Mouse (Mus musculus) kidney, postnatal 0 days (tissue): ENCODE data around the gene Kcnb1. TPM values are rescaled to one million over a fixed set of nuclear protein-coding genes. Genes with fewer than 3 reads are reported as not detected.

Source experiments
- ATAC-seq: fragments of 200-750 bp; cut with Nextera tagmentation; replicated peaks from 2 replicates; pipeline ENCODE4 v1.8.0; 2017; ENCODE audit warnings: low read depth, moderate number of reproducible peaks, moderate TSS enrichment, moderate library complexity; ENCODE audit not compliant: low FRiP score
- DNase-seq: peaks from one replicate; pipeline ENCODE4 v3.0.0-alpha.2; 2016; ENCODE audit warnings: low spot score
- H3K27ac ChIP-seq: fragments of 300-500 bp; sonication (generic); 2 replicates; pipeline ENCODE4 v1.5.1; 2014; ENCODE audit warnings: mild to moderate bottlenecking
- H3K27me3 ChIP-seq: fragments of 300-500 bp; sonication (generic); 2 replicates; pipeline ENCODE4 v1.6.1; 2014; ENCODE audit warnings: low read length, mixed read lengths; ENCODE audit not compliant: insufficient read depth
- H3K36me3 ChIP-seq: fragments of 300-500 bp; sonication (generic); 2 replicates; pipeline ENCODE4 v1.6.1; 2014; ENCODE audit warnings: low read length, mixed read lengths; ENCODE audit not compliant: insufficient read depth
- H3K4me1 ChIP-seq: fragments of 300-500 bp; sonication (generic); replicated peaks from 2 replicates; pipeline ENCODE4 v1.6.1; 2014; ENCODE audit warnings: antibody characterized with exemption, low read length, mixed read lengths; ENCODE audit not compliant: insufficient read depth
- H3K4me2 ChIP-seq: fragments of 300-500 bp; sonication (generic); 2 replicates; pipeline ENCODE4 v1.6.1; 2014; ENCODE audit warnings: mild to moderate bottlenecking, low read length, moderate library complexity, mixed read lengths
- H3K4me3 ChIP-seq: fragments of 300-500 bp; sonication (generic); replicated peaks from 2 replicates; pipeline ENCODE4 v1.5.1; 2014; ENCODE audit warnings: low read depth, low read length
- H3K9ac ChIP-seq: fragments of 300-500 bp; sonication (generic); 2 replicates; pipeline ENCODE4 v1.6.1; 2014; ENCODE audit warnings: low read depth, low read length
- H3K9me3 ChIP-seq: fragments of 300-500 bp; sonication (generic); replicated peaks from 2 replicates; pipeline ENCODE4 v1.6.1; 2016; ENCODE audit warnings: low read length, inconsistent platforms, mixed read lengths
- CTCF ChIP-seq: IDR thresholded peaks from 2 replicates; pipeline ENCODE4 v1.5.1; 2016; ENCODE audit warnings: antibody characterized with exemption, low read depth, mild to moderate bottlenecking, moderate library complexity
- WGBS: fragments of 180-500 bp; shearing (Covaris S2); extraction: QIAGEN DNeasy Blood & Tissue Kit; methylation state at CpG from one replicate; pipeline ENCODE4 v1.1.7; 2014; 5-methylcytosine and 5-hydroxymethylcytosine counted together
- polyA plus RNA-seq: library from polyadenylated mRNA; unstranded; fragments of >200 nt; fragmentation: Nextera tagmentation; extraction: Ambion mirVana; gene quantifications from 2 replicates; pipeline ENCODE4 v1.2.1, GENCODE M21; 2015

The Kcnb1 gene
- polyA plus RNA-seq, 1 experiment from 2014 or later, result 1.4 TPM

GRCm38 (mm10) chr2:167086836-167087235 is 103.1 kb downstream of the Kcnb1 start:
- TF ChIP-seq CTCF, result no peak
- Histone ChIP-seq H3K4me1 (0 out of 2 replicates have a peak, but pooled peaks cover 3% of the 10 kb centered on the region), H3K9ac (no peak overlapping the region), H3K36me3 (no peaks in the 10 kb centered on the region), H3K4me3 (no peak overlapping the region), H3K27me3 (no peaks in the 10 kb centered on the region), H3K4me2 (no peak overlapping the region), H3K27ac (no peak overlapping the region), H3K9me3 (no peaks in the 10 kb centered on the region)
- DNase-seq (no peak), ATAC-seq (no peak)
- WGBS, result 66% methylated on average over 5 of the region's 5 CpGs

GRCm38 (mm10) chr2:167086092-167086491 is 103.9 kb downstream of the Kcnb1 start:
- DNase-seq (no peak), ATAC-seq (no peak; the same call in 1 of the 2 replicates)
- H3K9me3 ChIP-seq, result no peaks in the 10 kb centered on the region
- no peak overlapping the region for H3K4me3 ChIP-seq
- H3K9ac ChIP-seq, result no peak overlapping the region
- H3K27ac ChIP-seq, result no peak overlapping the region
- H3K36me3 ChIP-seq, result no peaks in the 10 kb centered on the region
- H3K4me2 ChIP-seq, result no peak overlapping the region
- TF ChIP-seq CTCF, result no peak
- H3K27me3 ChIP-seq, result no peaks in the 10 kb centered on the region
- 0 out of 2 replicates have a peak, but pooled peaks cover 8% of the 10 kb centered on the region for H3K4me1 ChIP-seq
- WGBS, result 39% methylated on average over 11 of the region's 11 CpGs

DNA sequence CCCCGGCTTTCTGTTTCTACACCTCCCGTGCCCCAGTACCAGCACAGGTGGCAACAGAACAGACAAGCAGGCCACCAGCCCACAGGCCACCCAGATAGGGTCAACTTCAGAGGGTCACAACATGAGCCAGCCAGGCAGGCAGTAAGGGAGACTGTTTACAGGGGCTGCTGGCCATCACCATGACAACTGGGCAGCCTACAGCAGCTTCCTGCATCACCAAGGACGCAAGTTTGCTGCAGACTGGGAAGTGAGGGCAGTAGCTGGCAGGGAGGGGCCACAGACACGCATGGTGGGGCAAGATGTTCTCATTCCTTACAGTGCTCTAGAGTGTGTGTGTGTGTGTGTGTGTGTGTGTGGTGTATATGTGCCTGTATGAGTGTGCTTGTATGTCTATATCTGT is 108.3 kb downstream of the Kcnb1 start:
- Histone ChIP-seq H3K4me3 (no peak overlapping the region), H3K9ac (no peak overlapping the region), H3K9me3 (no peaks in the 10 kb centered on the region), H3K27me3 (no peaks in the 10 kb centered on the region), H3K4me1 (peaks cover 8% of the 10 kb centered on the region; the same call in 1 of the 2 replicates), H3K27ac (no peak overlapping the region), H3K36me3 (no peaks in the 10 kb centered on the region), H3K4me2 (no peak overlapping the region)
- ATAC-seq (peak; percentile 71; the same call in 1 of the 2 replicates), DNase-seq (peak; percentile 81)
- WGBS, result 6% methylated on average over 4 of the region's 4 CpGs
- no peak for TF ChIP-seq CTCF

DNA sequence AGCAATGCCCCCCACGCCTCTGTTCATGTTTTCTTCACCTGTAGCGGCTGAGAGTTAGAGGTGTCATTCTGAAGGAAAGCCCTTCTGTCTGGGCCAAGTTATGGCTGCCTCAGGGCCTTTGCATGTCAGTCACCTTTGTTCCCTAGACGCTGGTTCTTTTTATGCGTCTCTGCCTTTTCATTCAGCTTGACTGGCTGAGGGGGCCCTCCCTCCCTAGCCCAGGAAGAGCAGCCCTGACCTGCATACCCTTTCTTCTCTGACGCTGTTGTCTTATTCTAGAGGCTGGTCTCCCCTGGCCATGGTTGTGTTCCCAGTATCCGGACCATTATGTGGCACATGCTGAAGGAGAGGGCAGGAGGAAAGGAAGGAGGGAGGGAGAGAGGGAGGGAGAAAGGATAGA is 108.8 kb downstream of the Kcnb1 start:
- no peaks in the 10 kb centered on the region for H3K36me3 ChIP-seq
- no peak overlapping the region for H3K27ac ChIP-seq
- H3K4me1 ChIP-seq, result peaks cover 8% of the 10 kb centered on the region; the same call in 1 of the 2 replicates
- ATAC-seq (no peak), DNase-seq (no peak)
- WGBS, result 46% methylated on average over 6 of the region's 6 CpGs
- no peak overlapping the region for H3K4me3 ChIP-seq
- H3K27me3 ChIP-seq, result no peaks in the 10 kb centered on the region
- H3K9me3 ChIP-seq, result no peaks in the 10 kb centered on the region
- no peak overlapping the region for H3K9ac ChIP-seq
- no peak overlapping the region for H3K4me2 ChIP-seq
- no peak for TF ChIP-seq CTCF

- DNase-seq, result no peak
- Histone ChIP-seq H3K27me3 (no peaks in the 10 kb centered on the region), H3K4me2 (no peak overlapping the region), H3K36me3 (no peaks in the 10 kb centered on the region), H3K9me3 (no peaks in the 10 kb centered on the region), H3K4me1 (peaks cover 8% of the 10 kb centered on the region; the same call in 1 of the 2 replicates), H3K27ac (no peak overlapping the region), H3K9ac (no peak overlapping the region), H3K4me3 (no peak overlapping the region)
- 83% methylated on average over 3 of the region's 3 CpGs for WGBS
- no peak for TF ChIP-seq CTCF
- no peak for ATAC-seq
These were observed 109.6 kb downstream of the Kcnb1 start for GRCm38 (mm10) chr2:167080387-167080786.

- no peaks in the 10 kb centered on the region for H3K9me3 ChIP-seq
- no peak overlapping the region for H3K4me2 ChIP-seq
- H3K9ac ChIP-seq, result no peak overlapping the region
- no peak overlapping the region for H3K27ac ChIP-seq
- ATAC-seq, result no peak
- WGBS, result 34% methylated on average over 18 of the region's 18 CpGs
- H3K4me1 ChIP-seq, result peaks cover 8% of the 10 kb centered on the region; the same call in 1 of the 2 replicates
- no peaks in the 10 kb centered on the region for H3K36me3 ChIP-seq
- no peaks in the 10 kb centered on the region for H3K27me3 ChIP-seq
- no peak for DNase-seq
- no peak for TF ChIP-seq CTCF
- no peak overlapping the region for H3K4me3 ChIP-seq
These were observed 110.3 kb downstream of the Kcnb1 start for GRCm38 (mm10) chr2:167079535-167080257.
